Comparison of ENCODE assay signal across 8 mouse cellular contexts in the genomic region with DNA sequence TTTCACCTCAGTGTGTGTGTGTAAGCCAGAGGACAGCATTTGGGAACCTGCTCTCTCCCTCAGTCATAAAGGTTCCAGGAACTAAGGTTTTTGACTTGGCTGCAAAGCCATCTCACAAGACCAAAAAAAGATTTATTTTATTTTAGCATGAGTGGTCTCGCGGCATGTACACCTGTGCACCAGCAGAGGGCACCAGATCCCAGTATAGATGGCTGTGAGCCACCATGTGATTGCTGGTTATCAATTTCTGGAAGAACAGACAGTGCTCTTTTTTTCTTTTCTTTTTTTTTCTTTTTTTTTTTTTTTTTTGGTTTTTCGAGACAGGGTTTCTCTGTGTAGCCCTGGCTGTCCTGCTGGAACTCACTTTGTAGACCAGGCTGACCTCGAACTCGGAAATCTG. TPM values are rescaled to one million over a fixed set of nuclear protein-coding genes. Genes with fewer than 3 reads are reported as not detected.
DNase-seq lines count a peak whose midpoint lies in the region; ATAC-seq lines count a peak whose summit lies in the region.
"Not testable (repeated sequence)": the region's sequence is repeated elsewhere in the genome, so short reads cannot be mapped to it uniquely, and the experiment has no call there.

No protein-coding gene starts in this region.

- H3K9ac ChIP-seq in limb, embryonic 11.5 days (ENCODE audit: low read length), result not testable (repeated sequence)

- H3K4me2 ChIP-seq in limb, embryonic 11.5 days (ENCODE audit: low read depth, severe bottlenecking), result not testable (repeated sequence)

- H3K36me3 ChIP-seq in limb, embryonic 11.5 days (ENCODE audit: control insufficient read depth, insufficient read depth, low read length); splenic B cell, adult 2 months (ENCODE audit: control insufficient read depth, insufficient read depth, low read length, poor library complexity, severe bottlenecking): not testable (repeated sequence)

- 43% methylated on average over 5 of the region's 5 CpGs for WGBS in limb, embryonic 11.5 days

- H3K27ac ChIP-seq in limb, embryonic 11.5 days (replicated peaks; ENCODE audit: low read depth, low read length), result not testable (repeated sequence)

- not testable (repeated sequence) for H3K4me1 ChIP-seq in limb, embryonic 11.5 days (ENCODE audit: control insufficient read depth, insufficient read depth, low read length)

- DNase-seq in CD4-positive helper T cell, adult 2 months (ENCODE audit: low read depth, low spot score), result peak; percentile 80
- peak; percentile 79 for DNase-seq in adrenal gland, postnatal 14 days
- peak; percentile 88 for DNase-seq in embryo, embryonic 10 days (ENCODE audit: low spot score)
- peak; percentile 28 to 58 for DNase-seq in kidney, adult 8-10 months
- peak; percentile 83 for DNase-seq in limb, embryonic 11.5 days (ENCODE audit: low spot score)
- peak; percentile 86 for DNase-seq in naive thymus-derived CD4-positive, alpha-beta T cell, adult 2 months (ENCODE audit: low read depth)
- peak; percentile 84 for DNase-seq in splenic B cell, adult 2 months (ENCODE audit: low read depth, low spot score)

- H3K27me3 ChIP-seq in limb, embryonic 11.5 days (ENCODE audit: control insufficient read depth, insufficient read depth, low read length); splenic B cell, adult 2 months (ENCODE audit: control insufficient read depth, insufficient read depth, low read length, poor library complexity, severe bottlenecking): not testable (repeated sequence)

- ATAC-seq in granulocyte monocyte progenitor cell, adult 5-6 weeks (replicated peaks; ENCODE audit: poor library complexity, severe bottlenecking), result peak; percentile 57
- ATAC-seq in limb, embryonic 11.5 days (ENCODE audit: insufficient number of reproducible peaks, low FRiP score, low TSS enrichment, low read depth), result not testable (repeated sequence)

- not testable (repeated sequence) for H3K4me3 ChIP-seq in limb, embryonic 11.5 days (ENCODE audit: low read depth, low read length)

- H3K9me3 ChIP-seq in limb, embryonic 11.5 days (ENCODE audit: control insufficient read depth, low read length), result not testable (repeated sequence)

RNA-seq across cellular contexts. Expression of a gene that starts 32.7 kb away (rescaled TPM):
- 87.1 and 95.0 TPM in 2 replicates for total RNA-seq in adrenal gland, postnatal 14 days (2021)
- total RNA-seq in granulocyte monocyte progenitor cell, adult 5-6 weeks (2014; fragmentation: Nextera tagmentation), result 79.4 and 82.9 TPM in 2 replicates
- 149 and 152 TPM in 2 replicates for total RNA-seq in granulocyte monocyte progenitor cell, adult 5-6 weeks (2017)
- polyA plus RNA-seq in limb, embryonic 11.5 days (2014; fragmentation: Nextera tagmentation; extraction: Ambion mirVana), result 234 and 244 TPM in 2 replicates

RNA-seq across cellular contexts. Expression of a gene that starts 35.8 kb away (rescaled TPM):
- total RNA-seq in adrenal gland, postnatal 14 days (2021), result 30.1 and 30.3 TPM in 2 replicates
- total RNA-seq in granulocyte monocyte progenitor cell, adult 5-6 weeks (2014; fragmentation: Nextera tagmentation), result 32.8 and 36.7 TPM in 2 replicates
- total RNA-seq in granulocyte monocyte progenitor cell, adult 5-6 weeks (2017), result 13.6 and 20.3 TPM in 2 replicates
- polyA plus RNA-seq in limb, embryonic 11.5 days (2014; fragmentation: Nextera tagmentation; extraction: Ambion mirVana), result 23.4 and 24.7 TPM in 2 replicates

RNA-seq across cellular contexts. Expression of a gene that starts 41.5 kb away (rescaled TPM):
- 25.8 and 34.1 TPM in 2 replicates for total RNA-seq in adrenal gland, postnatal 14 days (2021)
- 18.3 and 28.0 TPM in 2 replicates for total RNA-seq in granulocyte monocyte progenitor cell, adult 5-6 weeks (2014; fragmentation: Nextera tagmentation)
- total RNA-seq in granulocyte monocyte progenitor cell, adult 5-6 weeks (2017), result 11.7 and 13.9 TPM in 2 replicates
- polyA plus RNA-seq in limb, embryonic 11.5 days (2014; fragmentation: Nextera tagmentation; extraction: Ambion mirVana), result 35.3 and 39.9 TPM in 2 replicates
